Mouse (Mus musculus): Measurements from ENCODE around the gene Fbxl13. TPM values are rescaled to one million over a fixed set of nuclear protein-coding genes. Genes with fewer than 3 reads are reported as not detected.

Gene Fbxl13
- under 1 TPM; 0.09 to 0.12 TPM for total RNA-seq (2021)

DNA sequence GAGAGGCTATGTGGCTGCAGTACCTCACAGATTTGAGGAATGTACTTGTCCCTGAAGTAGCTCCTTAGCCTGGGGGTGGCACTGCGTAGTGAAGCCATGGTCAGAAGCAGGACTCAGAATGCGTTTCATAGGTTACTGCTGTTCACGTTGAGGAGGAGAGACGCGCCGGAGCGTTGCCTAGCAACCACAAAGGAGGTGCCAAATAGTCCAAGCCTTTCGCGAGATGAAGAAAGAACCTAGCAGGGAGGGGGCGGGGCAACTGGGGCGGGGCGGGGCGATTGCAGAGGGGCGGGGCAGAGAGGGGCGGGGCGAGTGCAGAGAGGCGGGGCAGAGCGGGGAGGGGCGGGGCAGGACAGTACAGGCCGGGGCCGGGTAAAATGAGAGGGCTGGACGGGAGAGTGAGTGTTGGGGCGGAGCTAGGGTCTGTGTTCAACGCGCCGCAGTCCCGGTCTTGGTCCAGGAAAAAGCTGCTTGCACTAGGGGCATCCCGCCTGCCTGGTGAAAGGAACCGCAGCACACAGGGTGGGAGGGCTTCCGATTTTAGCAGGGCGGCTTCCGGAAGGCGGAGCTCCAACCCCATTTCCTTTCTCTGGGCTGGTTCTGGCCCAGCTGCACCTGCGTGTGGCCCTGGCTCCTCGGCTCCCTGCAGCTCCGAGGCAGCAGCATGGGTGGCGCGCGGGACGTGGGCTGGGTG, at the start of gene Fbxl13, which contains the start of gene Armc10:
Gene Fbxl13, minus strand, starts transcription at position 196 of the 694 bp plus-strand sequence.
Gene Armc10, plus strand, starts transcription at position 375 of the 694 bp plus-strand sequence.
- peak; percentile 85 for DNase-seq

DNA sequence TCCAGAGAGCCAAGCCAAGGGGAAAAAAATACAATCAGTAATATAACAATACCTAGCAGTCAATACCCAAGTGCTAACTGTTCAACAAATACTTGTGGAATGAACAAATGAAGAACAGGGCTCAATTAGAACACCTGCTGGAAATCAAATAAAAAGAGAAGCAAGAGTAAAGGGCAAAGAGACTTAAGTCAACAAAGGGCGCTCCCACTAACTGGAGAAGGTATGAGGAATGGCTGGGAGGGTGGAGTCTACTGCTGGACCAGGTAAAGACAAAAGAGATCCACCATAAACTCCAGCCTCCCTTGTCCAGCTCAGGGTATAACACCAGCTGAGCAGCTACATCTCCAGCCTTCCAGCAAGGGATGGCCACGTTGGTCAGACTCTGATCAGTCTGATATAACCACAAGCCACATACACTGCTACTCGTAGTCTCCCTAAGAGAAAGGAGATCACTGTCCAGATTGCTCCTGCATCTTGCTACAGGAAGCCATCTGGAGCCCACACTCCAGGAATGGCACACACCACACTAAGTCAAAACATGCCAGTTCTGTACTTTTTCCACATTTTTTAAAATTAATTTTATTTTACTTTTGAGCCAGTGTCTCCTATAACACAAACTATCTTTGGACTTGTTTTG, 49.5 kb upstream of the Fbxl13 start:
- DNase-seq = no peak

DNA sequence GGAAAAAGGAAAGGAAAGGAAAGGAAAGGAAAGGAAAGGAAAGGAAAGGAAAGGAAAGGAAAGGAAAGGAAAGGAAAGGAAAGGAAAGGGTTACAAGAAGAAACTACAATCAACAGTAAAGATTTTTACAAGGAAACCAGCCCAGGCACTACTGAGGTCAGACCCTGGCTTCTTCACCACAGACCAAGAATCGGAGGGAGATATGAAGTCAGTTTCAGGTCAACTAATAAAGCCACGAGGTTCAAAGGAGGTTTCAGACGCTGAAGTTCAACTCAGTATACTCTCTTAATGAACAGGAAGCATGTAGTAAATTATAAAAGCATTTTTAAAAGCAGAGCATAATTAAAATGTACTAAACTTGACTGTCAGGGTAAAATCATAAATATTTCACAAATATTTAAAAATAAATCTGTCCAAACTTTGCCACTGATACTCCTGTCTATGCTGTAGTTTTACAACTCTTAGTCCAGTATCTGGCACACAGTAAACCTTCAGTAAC, 48.0 kb upstream of the Fbxl13 start:
- no peak for DNase-seq

DNA sequence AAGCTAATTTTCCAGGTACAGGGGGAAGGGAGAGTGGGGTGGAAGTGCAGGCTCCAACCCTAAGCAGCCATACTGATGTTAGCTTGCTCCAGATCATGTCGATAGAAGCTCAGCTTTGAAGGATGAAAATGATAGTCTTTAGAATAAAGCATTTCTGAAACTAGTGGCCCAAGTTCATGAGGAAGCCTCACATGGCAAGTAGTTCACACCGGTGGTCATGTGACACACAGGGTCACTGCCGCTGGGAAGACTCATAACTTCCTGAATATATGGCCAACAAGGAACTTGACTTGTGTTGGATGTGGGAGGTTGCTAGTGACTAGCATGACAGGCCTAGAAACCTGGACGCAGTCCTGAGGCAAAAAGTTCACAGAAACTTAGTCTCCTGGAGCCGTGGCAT, 46.8 kb upstream of the Fbxl13 start:
- no peak for DNase-seq

DNA sequence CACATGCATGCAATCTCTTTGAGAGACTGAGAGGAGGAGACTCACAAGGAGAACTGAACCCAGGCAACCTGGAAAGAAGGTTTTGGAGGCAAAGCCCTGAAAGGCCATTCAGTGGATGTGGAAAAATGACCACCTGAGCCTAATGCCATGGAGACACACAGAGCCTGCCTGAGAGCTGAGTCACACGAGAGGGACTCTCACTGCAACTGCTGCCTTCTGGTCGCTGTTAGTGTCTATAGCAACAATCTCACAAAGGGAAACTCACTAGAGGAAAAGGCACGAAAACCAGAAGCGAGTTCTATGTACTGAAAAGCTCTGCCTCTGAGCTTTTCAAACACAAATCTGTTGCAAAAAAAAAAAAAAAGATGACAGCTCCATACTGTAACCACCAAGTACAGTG, 41.6 kb upstream of the Fbxl13 start:
- no peak for DNase-seq

DNA sequence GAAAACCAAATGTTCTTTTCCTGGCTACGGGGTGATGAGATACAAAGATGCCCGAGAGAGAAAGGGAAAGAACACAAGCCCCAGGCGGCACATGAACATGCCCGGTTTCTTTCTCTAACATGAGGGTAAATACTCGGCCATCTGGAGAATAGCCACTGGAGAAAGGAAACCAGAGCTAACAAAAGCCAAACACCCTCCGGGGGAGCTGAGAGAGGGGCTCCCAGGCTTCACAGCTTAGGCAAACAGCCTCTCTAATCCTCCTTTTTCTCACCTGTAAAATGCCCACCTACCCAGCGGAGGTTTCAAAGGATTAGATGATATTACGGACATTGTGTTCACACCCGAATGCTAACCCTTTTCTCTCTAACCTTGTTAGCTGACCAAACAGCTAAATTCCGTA, 39.6 kb upstream of the Fbxl13 start:
- DNase-seq = no peak

DNA sequence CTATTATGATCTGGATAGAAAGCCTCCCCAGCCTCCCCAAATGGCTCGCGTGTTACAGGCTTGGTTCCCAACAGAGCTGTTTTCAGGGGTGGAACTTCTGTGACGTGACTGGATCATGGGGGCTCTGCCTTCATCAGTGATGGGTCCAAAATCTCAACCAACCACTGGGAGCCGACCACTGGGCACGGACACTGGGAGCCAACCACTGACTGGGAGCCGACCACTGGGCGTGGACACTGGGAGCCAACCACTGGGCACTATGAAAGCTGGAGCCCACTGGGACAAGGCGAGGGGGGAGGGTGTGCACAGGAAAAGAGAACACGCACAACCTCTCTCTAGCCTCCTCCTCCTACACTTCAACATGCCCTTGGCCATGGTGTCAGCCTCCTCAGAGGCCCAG, 38.4 kb upstream of the Fbxl13 start:
- no peak for DNase-seq

DNA sequence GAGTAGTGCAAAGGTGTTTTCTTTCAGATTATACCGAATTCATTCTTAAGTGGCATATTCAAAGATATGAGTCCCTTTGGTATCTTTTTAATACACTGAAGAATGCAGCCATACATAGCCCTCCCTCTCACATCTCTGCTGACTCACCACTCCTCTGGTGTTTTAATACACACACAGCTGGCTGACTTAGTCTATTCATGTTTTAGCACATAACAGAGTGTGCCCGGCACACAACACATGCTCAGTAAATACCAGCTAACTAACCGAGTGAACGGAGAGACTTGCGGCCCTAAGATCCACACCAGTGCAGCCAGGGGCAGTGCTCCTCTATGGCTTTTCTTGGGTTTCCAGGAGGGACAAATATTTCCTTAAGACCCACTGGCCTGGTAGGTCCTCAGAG, 35.5 kb upstream of the Fbxl13 start:
- DNase-seq = no peak

DNA sequence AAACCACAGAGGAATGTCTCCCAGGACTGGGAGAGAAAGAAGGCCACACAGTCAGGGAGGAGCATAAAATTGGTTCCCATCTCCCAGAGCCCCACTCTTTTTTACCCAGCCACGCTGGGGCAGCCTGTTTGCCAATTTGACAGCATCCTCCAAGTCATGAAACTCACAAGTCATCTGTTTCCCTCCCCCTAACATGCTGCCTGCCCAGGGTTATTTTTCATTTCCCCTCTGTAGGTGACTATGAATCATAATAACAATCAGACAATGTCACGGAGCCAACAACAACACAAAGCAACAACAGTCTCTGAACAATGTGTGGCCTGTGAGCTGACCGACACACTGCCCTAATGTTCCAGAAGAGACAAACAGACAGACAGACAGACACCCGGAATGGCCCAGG, 34.6 kb upstream of the Fbxl13 start:
- no peak for DNase-seq

DNA sequence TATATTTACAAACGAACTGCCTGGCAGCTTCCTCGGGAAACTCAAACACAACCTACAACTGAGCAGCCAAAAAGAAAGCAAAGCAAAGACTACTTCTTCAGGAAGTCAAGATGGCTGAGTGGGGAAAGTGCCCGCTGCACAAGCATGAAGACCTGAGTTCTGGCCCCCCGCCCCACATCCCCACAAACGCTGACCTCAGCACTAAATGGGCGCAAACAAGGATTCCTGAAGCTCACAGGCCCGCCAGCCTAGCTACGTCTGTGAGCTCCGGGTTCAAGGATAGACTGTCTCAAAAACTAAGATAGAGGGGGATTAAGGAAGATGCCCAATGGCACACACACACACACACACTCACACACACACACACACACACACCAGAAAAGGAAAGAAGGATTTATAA, 32.9 kb upstream of the Fbxl13 start:
- DNase-seq = no peak

DNA sequence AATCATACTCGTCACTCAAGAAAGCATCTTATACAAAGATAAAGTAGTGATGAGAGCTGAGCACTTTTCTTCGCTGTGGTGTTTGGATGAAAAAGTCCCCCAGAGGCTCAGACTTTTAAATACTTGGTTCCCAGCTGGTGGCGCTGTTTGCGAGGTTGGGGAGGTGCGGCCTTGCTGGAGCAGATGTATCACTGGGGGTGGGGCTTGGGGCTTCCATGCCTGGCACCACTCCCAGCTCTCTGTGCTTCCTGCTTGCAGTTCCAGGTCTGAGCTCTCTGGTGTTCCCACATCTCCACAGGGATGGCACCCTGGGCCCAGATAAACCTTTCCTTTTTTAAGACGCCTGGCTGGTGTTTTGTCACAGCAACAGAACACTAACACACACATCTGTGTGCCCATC, 32.5 kb upstream of the Fbxl13 start:
- peak; percentile 19 for DNase-seq

DNA sequence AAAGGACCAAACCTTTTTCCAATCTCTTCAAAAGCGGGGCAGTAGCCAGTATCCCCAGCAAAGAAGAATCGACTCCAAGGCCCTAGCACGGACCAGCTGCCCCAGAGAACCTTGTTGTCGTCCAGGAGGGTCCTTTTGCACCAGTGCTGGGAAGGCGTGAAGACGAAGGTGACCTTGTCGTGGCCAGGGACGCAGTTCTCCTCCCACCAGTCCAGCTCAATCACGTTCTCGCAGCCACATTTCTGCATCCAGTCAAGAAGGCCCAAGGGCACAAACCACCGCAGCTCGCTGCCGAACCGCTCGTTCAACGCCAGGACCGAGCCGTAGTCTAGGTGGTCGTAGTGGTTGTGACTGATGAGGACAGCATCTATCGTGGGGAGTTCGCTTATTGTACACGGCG, 30.1 kb upstream of the Fbxl13 start:
- DNase-seq = no peak

DNA sequence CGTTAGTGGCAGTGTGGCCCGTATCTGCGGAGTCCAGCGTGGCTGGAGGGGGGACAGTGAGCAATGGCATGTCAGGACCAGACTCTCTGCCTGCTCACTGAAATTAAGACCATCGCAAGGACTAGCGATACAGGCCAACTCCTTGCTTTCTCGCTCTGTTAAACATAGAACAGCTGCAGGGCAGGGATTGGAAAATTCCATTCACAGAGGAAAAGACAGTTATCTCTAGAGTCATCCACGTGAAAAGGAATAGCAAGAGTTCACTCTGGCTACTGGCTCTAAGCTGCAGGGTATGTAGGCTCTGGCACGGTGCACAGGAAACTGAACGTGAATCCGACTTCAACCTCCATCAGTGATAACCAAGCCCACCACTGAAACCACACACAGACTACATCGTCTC, 29.6 kb upstream of the Fbxl13 start:
- DNase-seq = no peak

DNA sequence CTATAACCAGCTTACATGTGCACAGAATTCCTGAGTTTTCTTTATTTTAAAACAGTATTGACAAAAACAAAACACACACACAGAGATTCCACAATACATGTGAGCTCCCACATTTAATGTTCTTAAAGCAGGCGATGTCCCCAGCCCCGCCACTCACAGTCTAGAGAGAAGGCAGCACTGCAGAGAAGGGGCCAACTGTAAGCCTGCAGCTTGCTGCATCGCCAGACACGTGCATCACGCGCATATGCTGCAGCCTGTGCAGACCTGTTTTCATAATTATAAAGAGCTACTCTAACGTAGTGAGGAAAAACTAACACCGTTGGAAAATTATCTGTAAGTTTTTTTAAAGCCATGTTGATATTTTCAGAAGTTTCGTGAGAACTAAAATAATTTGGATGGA, 28.3 kb upstream of the Fbxl13 start:
- DNase-seq = no peak

DNA sequence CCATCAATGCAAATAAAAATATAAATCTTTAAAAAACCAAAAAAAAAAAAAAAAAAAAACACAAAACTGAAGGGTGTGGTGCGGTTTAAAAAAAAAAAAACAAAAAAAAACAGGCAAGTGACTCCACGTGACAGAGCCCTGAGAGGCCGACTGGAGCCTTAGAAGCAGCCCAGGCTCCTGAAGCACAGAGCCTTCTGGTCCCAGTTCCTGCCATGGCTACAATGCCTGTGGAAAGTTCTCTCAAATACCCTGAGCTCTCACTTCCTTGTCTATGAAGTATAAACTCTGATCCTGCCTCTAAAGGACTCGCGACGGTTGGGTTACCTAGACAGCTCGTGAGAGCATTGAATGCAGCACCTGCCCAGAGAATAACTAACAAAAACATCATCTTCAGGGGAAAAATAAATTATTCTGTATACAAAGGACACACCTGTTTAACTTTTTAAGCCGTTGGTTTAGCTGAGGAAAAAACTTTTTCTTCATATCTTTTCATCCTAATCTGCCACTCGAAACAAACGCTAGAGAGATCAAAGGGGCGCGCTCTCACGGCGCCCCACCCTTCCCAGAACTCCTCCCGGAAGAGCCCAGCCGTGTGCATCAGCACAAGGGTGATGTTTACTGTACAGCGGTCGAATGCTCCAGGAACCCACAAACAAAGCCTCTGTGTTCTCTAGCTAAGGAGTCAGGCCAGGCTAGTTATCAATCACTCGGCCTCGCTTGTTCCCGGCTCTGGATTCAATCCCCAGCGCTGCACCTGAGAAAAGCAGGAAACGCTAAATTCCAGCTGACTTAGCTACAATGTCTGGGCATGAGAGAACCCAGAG, 27.6 kb upstream of the Fbxl13 start:
- DNase-seq = no peak

DNA sequence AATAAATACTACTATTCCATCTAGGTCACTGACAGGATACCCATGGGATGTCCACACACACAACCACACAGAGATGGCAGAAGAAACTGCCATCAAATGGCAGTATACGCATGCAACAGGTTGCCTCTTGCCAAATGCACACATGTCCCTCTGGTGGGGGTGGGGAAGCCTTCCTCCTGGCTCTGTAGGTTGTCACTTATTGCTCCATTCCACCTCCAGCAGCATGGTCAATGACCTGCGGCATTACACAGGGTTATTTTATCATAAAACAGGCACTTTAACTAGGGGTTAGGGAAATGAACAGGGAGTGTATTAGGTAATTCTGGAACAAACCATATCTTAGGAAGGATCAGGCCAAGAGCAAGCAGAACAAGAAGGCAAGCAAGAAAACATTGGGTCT, 23.9 kb upstream of the Fbxl13 start:
- no peak for DNase-seq

DNA sequence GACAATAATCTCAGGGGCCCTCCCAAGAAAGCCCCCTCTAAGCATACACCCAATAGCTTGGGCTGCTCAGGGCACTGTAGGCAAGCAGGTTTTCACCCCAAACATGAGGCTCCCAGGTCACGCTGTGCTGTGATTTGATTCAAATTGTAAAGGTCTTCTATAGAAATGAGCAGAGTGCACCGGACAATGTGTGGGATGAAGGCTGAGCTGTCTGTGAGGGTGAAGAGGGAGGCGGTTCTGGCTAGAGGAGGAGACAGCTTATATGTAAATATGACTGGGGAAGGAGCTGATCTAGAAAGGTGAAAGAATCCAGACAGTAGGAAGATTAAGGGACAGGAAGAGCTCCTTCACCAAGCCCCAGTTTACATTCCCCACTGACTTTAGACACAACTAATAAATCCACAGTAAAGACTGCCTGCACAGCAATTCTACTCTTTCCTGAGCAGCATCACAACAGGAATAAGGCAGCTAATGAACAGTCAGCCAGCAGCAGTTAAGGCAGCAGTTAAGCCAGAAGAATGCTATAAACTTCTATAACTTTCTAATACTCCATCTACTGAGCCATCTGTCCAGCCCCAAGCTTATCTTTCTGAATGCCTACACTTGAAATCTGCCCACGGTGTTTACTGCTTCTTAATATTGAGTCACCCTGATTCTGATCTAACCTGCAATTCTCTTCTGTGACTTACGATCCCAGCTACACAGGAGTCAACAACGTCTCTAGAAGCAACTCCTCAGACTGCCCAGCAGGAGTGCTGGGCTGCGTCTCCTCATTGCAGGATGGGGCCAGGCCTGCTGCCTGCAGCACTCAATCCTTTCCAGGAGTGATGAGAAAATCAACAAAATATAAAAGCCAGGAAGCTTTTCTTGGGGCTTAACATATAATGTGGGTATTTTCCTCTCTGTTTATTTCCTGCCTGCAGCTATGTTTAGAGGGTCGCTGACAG, 22.0 kb upstream of the Fbxl13 start:
- DNase-seq = no peak

DNA sequence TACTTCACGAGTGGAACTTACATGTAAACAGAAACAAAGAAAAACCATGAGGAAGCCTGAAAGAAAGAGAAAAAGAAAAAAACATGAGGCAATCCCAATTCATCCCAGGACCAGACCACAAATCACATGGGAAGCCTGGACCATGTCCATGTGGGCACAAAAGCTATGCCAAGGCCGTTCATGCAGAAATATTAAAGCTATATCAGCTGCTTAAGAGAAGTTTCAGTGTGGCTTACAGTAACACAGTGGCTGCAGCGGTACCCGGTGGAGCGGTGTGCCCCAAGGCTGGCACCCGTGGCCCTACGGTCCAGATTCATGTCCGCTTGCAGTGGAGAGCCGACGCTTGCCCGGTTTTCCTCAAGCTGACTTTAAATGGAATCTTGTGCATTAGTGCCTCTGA, 17.6 kb upstream of the Fbxl13 start:
- no peak for DNase-seq

DNA sequence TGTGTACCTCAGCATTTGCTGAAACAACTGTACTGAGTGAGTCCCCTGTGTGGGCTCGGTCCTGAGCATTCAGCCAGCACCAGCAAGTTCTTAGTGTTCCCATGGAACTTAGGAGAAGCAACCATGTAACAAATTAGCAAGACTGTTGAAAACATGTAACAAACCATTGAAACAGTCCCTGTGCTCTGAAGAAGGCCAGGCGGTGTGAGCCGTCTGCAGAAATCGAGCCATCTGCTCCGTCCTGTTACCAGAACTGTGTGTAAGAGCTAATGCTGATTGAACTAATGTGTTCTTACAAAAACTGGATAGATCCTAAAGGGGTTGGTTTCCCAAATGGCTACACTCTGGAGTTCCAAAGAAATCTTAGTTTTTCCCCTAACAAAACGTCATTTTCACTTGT, 15.4 kb upstream of the Fbxl13 start:
- DNase-seq = no peak

DNA sequence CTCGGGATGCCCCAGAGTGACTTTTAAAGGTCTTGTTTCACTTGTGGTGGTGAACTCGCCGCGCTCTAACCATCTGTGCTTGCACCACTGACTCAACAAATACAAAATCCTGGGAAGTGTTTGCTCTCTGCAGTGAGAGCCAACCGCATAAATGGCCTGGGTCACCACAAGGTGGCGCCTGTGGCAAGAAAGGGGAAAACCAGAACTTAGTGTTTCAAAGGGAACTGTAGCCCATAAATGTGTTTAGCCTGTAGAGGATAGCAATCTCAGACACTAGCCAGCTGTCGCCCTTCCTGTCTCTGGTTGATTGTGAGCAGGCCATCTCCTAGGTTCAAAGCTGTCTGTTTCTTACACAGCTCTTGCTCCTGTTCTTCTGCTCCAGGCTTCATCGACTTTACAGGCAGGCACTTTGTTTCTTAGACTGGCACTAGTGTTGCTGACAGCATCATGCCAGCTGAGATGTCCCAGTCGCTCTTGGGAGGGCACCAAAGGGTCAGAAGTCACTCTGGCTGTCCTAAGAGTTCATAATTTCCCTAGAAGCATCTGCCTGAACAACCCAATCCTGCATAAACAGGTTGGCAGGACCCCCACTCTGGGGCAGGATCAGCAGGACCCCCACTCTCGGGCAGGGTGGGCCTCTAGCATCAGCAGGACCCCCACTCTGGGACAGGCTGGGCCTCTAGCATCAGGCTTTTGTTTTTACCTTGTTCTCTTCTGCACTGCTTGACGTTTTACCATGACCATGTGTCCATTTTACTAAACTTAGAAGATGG, 13.4 kb upstream of the Fbxl13 start:
- peak; percentile 89 for DNase-seq

DNA sequence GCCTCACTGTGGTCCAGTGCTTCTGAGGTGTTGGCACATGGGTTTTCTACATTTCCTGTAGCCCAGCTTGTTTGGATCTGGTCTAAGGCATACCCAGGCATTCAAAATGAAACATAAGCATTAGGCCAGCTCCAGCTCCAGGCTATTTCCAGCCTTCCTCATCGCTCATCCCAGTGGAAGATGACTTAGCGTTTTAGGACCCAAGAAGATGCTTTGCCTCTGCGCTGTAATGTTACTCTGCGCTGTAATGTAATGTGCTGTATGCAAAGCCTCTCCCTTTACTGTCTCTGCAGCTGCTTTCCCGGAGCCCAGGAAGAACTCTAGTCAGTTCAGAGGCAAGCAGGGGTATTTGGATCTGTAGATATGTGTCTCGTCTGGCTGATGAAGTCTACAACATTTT, 12.6 kb upstream of the Fbxl13 start:
- no peak for DNase-seq

Data from heart, postnatal 4 days (tissue).